11 mouse cellular contexts compared by ENCODE assay signal in the genomic region with DNA sequence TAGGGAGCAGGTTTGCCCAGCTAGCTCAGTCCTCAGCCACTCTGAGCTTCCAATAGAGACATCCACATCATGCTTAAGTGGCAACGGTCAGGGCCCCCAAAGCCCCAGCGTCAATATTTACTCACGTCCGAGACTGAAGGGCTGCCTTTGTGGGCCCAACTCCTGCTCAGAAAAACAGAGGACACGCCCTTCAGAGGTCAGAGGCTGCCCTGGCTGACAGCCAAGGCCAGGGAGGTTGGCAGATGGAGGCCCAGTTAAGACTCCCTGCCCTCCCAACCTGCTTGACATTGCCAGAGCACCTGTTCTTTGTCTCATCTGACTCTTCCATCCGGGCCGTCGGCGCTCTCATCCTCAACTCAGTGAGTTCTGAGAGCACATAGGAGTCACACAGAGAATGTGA. TPM values are rescaled to one million over a fixed set of nuclear protein-coding genes. Genes with fewer than 3 reads are reported as not detected.
DNase-seq lines count a peak whose midpoint lies in the region; ATAC-seq and TF ChIP-seq lines count a peak whose summit lies in the region.
"Had no signal": no experiment of that assay in that cellular context is flagged by ENCODE, and none has a peak within 500 bp of the region (broad histone marks: within the 10 kb centered on the region; RNA-seq: fewer than 3 reads in every experiment).

No protein-coding gene starts in this region.

- TF ChIP-seq EP300 in lung, postnatal 0 days (IDR thresholded peaks at IDR 0.05) = no peak

- H3K4me3 ChIP-seq in bone marrow, adult 2 months (replicated peaks; ENCODE audit: control insufficient read depth, low read depth, low read length) = no peak overlapping the region
- no peak overlapping the region for H3K4me3 ChIP-seq in intestine, embryonic 15.5 days (replicated peaks)
- no peak overlapping the region for H3K4me3 ChIP-seq in lung, postnatal 0 days (ENCODE audit: low read depth, low read length)
- H3K4me3 ChIP-seq: heart, embryonic 15.5 days; limb, embryonic 13.5 days had no signal

- H3K27ac ChIP-seq in bone marrow, adult 2 months (ENCODE audit: control insufficient read depth, insufficient read depth, low read depth, low read length, poor library complexity) = peak overlapping the region; percentile 17; the same call in 1 of the 2 replicates
- no peak overlapping the region for H3K27ac ChIP-seq in intestine, embryonic 15.5 days
- no peak overlapping the region for H3K27ac ChIP-seq in lung, postnatal 0 days (ENCODE audit: low read length)
- H3K27ac ChIP-seq: heart, embryonic 15.5 days; limb, embryonic 13.5 days had no signal

- peaks cover 1% of the 10 kb centered on the region; the same call in 1 of the 2 replicates for H3K4me1 ChIP-seq in bone marrow, adult 2 months (ENCODE audit: control insufficient read depth, insufficient read depth, low read length)
- 0 out of 2 replicates have a peak, but pooled peaks cover 3% of the 10 kb centered on the region for H3K4me1 ChIP-seq in intestine, embryonic 15.5 days (replicated peaks)
- no peaks in the 10 kb centered on the region for H3K4me1 ChIP-seq in lung, postnatal 0 days (ENCODE audit: insufficient read depth, low read depth, low read length)
- H3K4me1 ChIP-seq: heart, embryonic 15.5 days; limb, embryonic 13.5 days had no signal

- H3K9me3 ChIP-seq in intestine, embryonic 15.5 days = no peaks in the 10 kb centered on the region
- no peaks in the 10 kb centered on the region for H3K9me3 ChIP-seq in lung, postnatal 0 days (ENCODE audit: low read length)
- H3K9me3 ChIP-seq: heart, embryonic 15.5 days; limb, embryonic 13.5 days had no signal

- 0 out of 2 replicates have a peak, but pooled peaks cover 3% of the 10 kb centered on the region for H3K27me3 ChIP-seq in intestine, embryonic 15.5 days (replicated peaks)
- H3K27me3 ChIP-seq in lung, postnatal 0 days (replicated peaks; ENCODE audit: insufficient read depth, low read length) = no peaks in the 10 kb centered on the region

- TF ChIP-seq POLR2A in bone marrow, adult 2 months (IDR thresholded peaks at IDR 0.05; ENCODE audit: borderline replicate concordance, control insufficient read depth, low read depth, low read length) = no peak

- H3K9ac ChIP-seq in intestine, embryonic 15.5 days = no peak overlapping the region
- H3K9ac ChIP-seq in lung, postnatal 0 days (replicated peaks; ENCODE audit: low read depth) = no peak overlapping the region
- H3K9ac ChIP-seq: heart, embryonic 15.5 days; limb, embryonic 13.5 days had no signal

- no peak for TF ChIP-seq CTCF in bone marrow, adult 2 months (IDR thresholded peaks at IDR 0.05; ENCODE audit: control insufficient read depth, insufficient read depth, low read length)
- TF ChIP-seq CTCF in lung, postnatal 0 days (IDR thresholded peaks at IDR 0.05) = no peak

- DNase-seq in cerebellum, adult 11 months = peak; percentile 73
- peak; percentile 16 for DNase-seq in lung, postnatal 0 days (ENCODE audit: low spot score)
- no peak for DNase-seq in kidney, adult 11 months
- DNase-seq in adrenal gland, postnatal 25 days = no peak
- DNase-seq in adrenal gland, postnatal 36 days = no peak

- peak; percentile 75 for ATAC-seq in intestine, embryonic 15.5 days
- ATAC-seq in lung, postnatal 0 days = peak; percentile 60; the same call in 1 of the 2 replicates
- ATAC-seq: inflammation-experienced regulatory T-cells, adult 6 months had no signal

- no peaks in the 10 kb centered on the region for H3K36me3 ChIP-seq in intestine, embryonic 15.5 days
- H3K36me3 ChIP-seq in lung, postnatal 0 days (ENCODE audit: insufficient read depth, low read length) = no peaks in the 10 kb centered on the region
- H3K36me3 ChIP-seq: heart, embryonic 15.5 days; limb, embryonic 13.5 days had no signal

- WGBS in bone marrow, adult 2 months = 61% methylated on average over 9 of the region's 9 CpGs
- WGBS in intestine, embryonic 15.5 days = 40% methylated on average over 9 of the region's 9 CpGs
- 40% methylated on average over 9 of the region's 9 CpGs for WGBS in lung, postnatal 0 days

- no peak overlapping the region for H3K4me2 ChIP-seq in intestine, embryonic 15.5 days (replicated peaks)
- H3K4me2 ChIP-seq in lung, postnatal 0 days (replicated peaks; ENCODE audit: low read depth, low read length) = no peak overlapping the region
- H3K4me2 ChIP-seq: heart, embryonic 15.5 days; limb, embryonic 13.5 days had no signal

RNA-seq across cellular contexts. Expression of gene Trp73, which starts 21.2 kb away (rescaled TPM):
- not detected in 2 replicates for polyA plus RNA-seq in bone marrow, adult 2 months (2011; ENCODE audit: insufficient read depth, insufficient read length, low replicate concordance, missing spikeins)
- 0.13 and 0.33 TPM in 2 replicates for polyA plus RNA-seq in intestine, embryonic 15.5 days (2015; fragmentation: Nextera tagmentation; extraction: Ambion mirVana)
- polyA plus RNA-seq in lung, postnatal 0 days (2015; fragmentation: Nextera tagmentation; extraction: Ambion mirVana) = 1.8 and 2.6 TPM in 2 replicates
- not detected in 2 replicates for total RNA-seq in adrenal gland, postnatal 25 days (2021)
- not detected for total RNA-seq in adrenal gland, postnatal 36 days (2021)
- total RNA-seq: gastrocnemius, adult 8-10 months had no signal

RNA-seq across cellular contexts. Expression of gene Wrap73, which starts 23.4 kb away (rescaled TPM):
- 7.4 and 9.0 TPM in 2 replicates for polyA plus RNA-seq in bone marrow, adult 2 months (2011; ENCODE audit: insufficient read depth, insufficient read length, low replicate concordance, missing spikeins)
- polyA plus RNA-seq in intestine, embryonic 15.5 days (2015; fragmentation: Nextera tagmentation; extraction: Ambion mirVana) = 28.9 and 31.2 TPM in 2 replicates
- polyA plus RNA-seq in lung, postnatal 0 days (2015; fragmentation: Nextera tagmentation; extraction: Ambion mirVana) = 19.8 and 21.6 TPM in 2 replicates
- 16.1 and 21.1 TPM in 2 replicates for total RNA-seq in adrenal gland, postnatal 25 days (2021)
- 10 to 100 TPM; 20.3 to 22.6 TPM for total RNA-seq in adrenal gland, postnatal 36 days (2021)

RNA-seq across cellular contexts. Expression of gene Tprgl, which starts 41.7 kb away (rescaled TPM):
- polyA plus RNA-seq in bone marrow, adult 2 months (2011; ENCODE audit: insufficient read depth, insufficient read length, low replicate concordance, missing spikeins) = 101 and 105 TPM in 2 replicates
- 102 and 110 TPM in 2 replicates for polyA plus RNA-seq in intestine, embryonic 15.5 days (2015; fragmentation: Nextera tagmentation; extraction: Ambion mirVana)
- 249 and 268 TPM in 2 replicates for polyA plus RNA-seq in lung, postnatal 0 days (2015; fragmentation: Nextera tagmentation; extraction: Ambion mirVana)
- total RNA-seq in adrenal gland, postnatal 25 days (2021) = 143 and 163 TPM in 2 replicates
- 100 to 1,000 TPM; 159 to 168 TPM for total RNA-seq in adrenal gland, postnatal 36 days (2021)

RNA-seq across cellular contexts. Expression of gene Megf6, which starts 51.7 kb away (rescaled TPM):
- polyA plus RNA-seq in bone marrow, adult 2 months (2011; ENCODE audit: insufficient read depth, insufficient read length, low replicate concordance, missing spikeins) = 0.22 TPM in 1 of 2 replicates, not detected in the other
- 13.1 and 14.2 TPM in 2 replicates for polyA plus RNA-seq in intestine, embryonic 15.5 days (2015; fragmentation: Nextera tagmentation; extraction: Ambion mirVana)
- 24.1 and 25.5 TPM in 2 replicates for polyA plus RNA-seq in lung, postnatal 0 days (2015; fragmentation: Nextera tagmentation; extraction: Ambion mirVana)
- total RNA-seq in adrenal gland, postnatal 25 days (2021) = 1.9 and 2.2 TPM in 2 replicates
- 1 to 10 TPM; 2.9 to 3.4 TPM for total RNA-seq in adrenal gland, postnatal 36 days (2021)
- polyA plus RNA-seq: inflammation-experienced regulatory T-cells, adult 6 months had no signal

Comparison
In these comparisons a context has a peak if more than half of its experiments do, and no peak if none do; other contexts are left out.
1. DNase-seq: peak in cerebellum, adult 11 months (single experiment) and lung, postnatal 0 days (single experiment); none in kidney, adult 11 months (single experiment), adrenal gland, postnatal 25 days (single experiment) and adrenal gland, postnatal 36 days (0 of 2).